Mouse (Mus musculus): ENCODE data around the gene Skap1. TPM values are rescaled to one million over a fixed set of nuclear protein-coding genes. Genes with fewer than 3 reads are reported as not detected.

Gene Skap1
- polyA plus RNA-seq, 1 experiment from 2014 or later = 2.1 TPM

- no peak overlapping the region for H3K9ac ChIP-seq (ENCODE audit: low read length)
- H3K4me1 ChIP-seq (replicated peaks; ENCODE audit: control insufficient read depth, insufficient read depth, low read length) = peaks cover 21% of the 10 kb centered on the region
- H3K4me2 ChIP-seq (ENCODE audit: low read depth, low read length) = no peak overlapping the region
- no peak for ATAC-seq (ENCODE audit: low read depth)
- H3K27ac ChIP-seq (ENCODE audit: low read length) = peak overlapping the region; percentile 66
- 44% methylated on average over 13 of the region's 13 CpGs for WGBS
- no peaks in the 10 kb centered on the region for H3K27me3 ChIP-seq (ENCODE audit: control insufficient read depth, insufficient read depth, low read depth, low read length)
- H3K4me3 ChIP-seq (ENCODE audit: low read length) = no peak overlapping the region
- no peaks in the 10 kb centered on the region; the same call in none of the 2 replicates for H3K36me3 ChIP-seq (ENCODE audit: control insufficient read depth, insufficient read depth, low read length)
- no peaks in the 10 kb centered on the region for H3K9me3 ChIP-seq (ENCODE audit: control insufficient read depth, low read length)
Measured at GRCm38 (mm10) chr11:96764511-96765350, 300.3 kb downstream of the Skap1 start.

GRCm38 (mm10) chr11:96765645-96766044, 301.3 kb downstream of the Skap1 start:
- Histone ChIP-seq H3K36me3 (ENCODE audit: control insufficient read depth, insufficient read depth, low read length) (peaks cover 5% of the 10 kb centered on the region), H3K4me2 (ENCODE audit: low read depth, low read length) (no peak overlapping the region), H3K27me3 (ENCODE audit: control insufficient read depth, insufficient read depth, low read depth, low read length) (no peaks in the 10 kb centered on the region), H3K27ac (ENCODE audit: low read length) (peak overlapping the region; percentile 26; the same call in 1 of the 2 replicates), H3K9me3 (ENCODE audit: control insufficient read depth, low read length) (no peaks in the 10 kb centered on the region), H3K9ac (ENCODE audit: low read length) (no peak overlapping the region), H3K4me1 (replicated peaks; ENCODE audit: control insufficient read depth, insufficient read depth, low read length) (peaks cover 21% of the 10 kb centered on the region), H3K4me3 (ENCODE audit: low read length) (no peak overlapping the region)
- 57% methylated on average over 7 of the region's 7 CpGs for WGBS
- peak; percentile 44; the same call in 1 of the 2 replicates for ATAC-seq (ENCODE audit: low read depth)

GRCm38 (mm10) chr11:96766555-96766954, 302.2 kb downstream of the Skap1 start:
- Histone ChIP-seq H3K4me3 (ENCODE audit: low read length) (no peak overlapping the region), H3K4me1 (replicated peaks; ENCODE audit: control insufficient read depth, insufficient read depth, low read length) (peaks cover 21% of the 10 kb centered on the region), H3K9me3 (ENCODE audit: control insufficient read depth, low read length) (no peaks in the 10 kb centered on the region), H3K9ac (ENCODE audit: low read length) (no peak overlapping the region), H3K4me2 (ENCODE audit: low read depth, low read length) (no peak overlapping the region), H3K27me3 (ENCODE audit: control insufficient read depth, insufficient read depth, low read depth, low read length) (no peaks in the 10 kb centered on the region), H3K36me3 (ENCODE audit: control insufficient read depth, insufficient read depth, low read length) (peaks cover 9% of the 10 kb centered on the region), H3K27ac (ENCODE audit: low read length) (no peak overlapping the region)
- ATAC-seq (ENCODE audit: low read depth) = no peak
- WGBS = 72% methylated on average over 12 of the region's 12 CpGs

GRCm38 (mm10) chr11:96767096-96767495, 302.7 kb downstream of the Skap1 start:
- H3K4me1 ChIP-seq (replicated peaks; ENCODE audit: control insufficient read depth, insufficient read depth, low read length) = peaks cover 21% of the 10 kb centered on the region
- H3K4me3 ChIP-seq (ENCODE audit: low read length) = no peak overlapping the region
- H3K9me3 ChIP-seq (ENCODE audit: control insufficient read depth, low read length) = no peaks in the 10 kb centered on the region
- no peak overlapping the region for H3K27ac ChIP-seq (ENCODE audit: low read length)
- H3K27me3 ChIP-seq (ENCODE audit: control insufficient read depth, insufficient read depth, low read depth, low read length) = no peaks in the 10 kb centered on the region
- no peak overlapping the region for H3K9ac ChIP-seq (ENCODE audit: low read length)
- peaks cover 15% of the 10 kb centered on the region for H3K36me3 ChIP-seq (ENCODE audit: control insufficient read depth, insufficient read depth, low read length)
- H3K4me2 ChIP-seq (ENCODE audit: low read depth, low read length) = no peak overlapping the region
- 59% methylated on average over 7 of the region's 7 CpGs for WGBS
- no peak for ATAC-seq (ENCODE audit: low read depth)

- no peaks in the 10 kb centered on the region for H3K9me3 ChIP-seq (ENCODE audit: control insufficient read depth, low read length)
- peak overlapping the region; percentile 86 for H3K27ac ChIP-seq (ENCODE audit: low read length)
- 35% methylated on average over 9 of the region's 9 CpGs for WGBS
- H3K4me3 ChIP-seq (ENCODE audit: low read length) = no peak overlapping the region
- H3K36me3 ChIP-seq (ENCODE audit: control insufficient read depth, insufficient read depth, low read length) = peaks cover 20% of the 10 kb centered on the region
- H3K4me2 ChIP-seq (ENCODE audit: low read depth, low read length) = peak overlapping the region; percentile 11; the same call in 1 of the 2 replicates
- H3K9ac ChIP-seq (ENCODE audit: low read length) = peak overlapping the region; percentile 39
- no peaks in the 10 kb centered on the region for H3K27me3 ChIP-seq (ENCODE audit: control insufficient read depth, insufficient read depth, low read depth, low read length)
- peaks cover 16% of the 10 kb centered on the region for H3K4me1 ChIP-seq (replicated peaks; ENCODE audit: control insufficient read depth, insufficient read depth, low read length)
- peak; percentile 56 for ATAC-seq (ENCODE audit: low read depth)
Measured at GRCm38 (mm10) chr11:96768240-96768639, 303.8 kb downstream of the Skap1 start.

GRCm38 (mm10) chr11:96771274-96771975, 307.0 kb downstream of the Skap1 start:
- Histone ChIP-seq H3K4me2 (ENCODE audit: low read depth, low read length) (no peak overlapping the region), H3K27me3 (ENCODE audit: control insufficient read depth, insufficient read depth, low read depth, low read length) (no peaks in the 10 kb centered on the region), H3K4me1 (replicated peaks; ENCODE audit: control insufficient read depth, insufficient read depth, low read length) (peaks cover 18% of the 10 kb centered on the region), H3K9me3 (ENCODE audit: control insufficient read depth, low read length) (no peaks in the 10 kb centered on the region), H3K4me3 (ENCODE audit: low read length) (no peak overlapping the region), H3K9ac (ENCODE audit: low read length) (no peak overlapping the region), H3K27ac (ENCODE audit: low read length) (no peak overlapping the region), H3K36me3 (ENCODE audit: control insufficient read depth, insufficient read depth, low read length) (peaks cover 20% of the 10 kb centered on the region)
- WGBS = 93% methylated on average over 9 of the region's 9 CpGs
- ATAC-seq (ENCODE audit: low read depth) = no peak

GRCm38 (mm10) chr11:96772413-96772812, 308.0 kb downstream of the Skap1 start:
- Histone ChIP-seq H3K9ac (ENCODE audit: low read length) (no peak overlapping the region), H3K4me3 (ENCODE audit: low read length) (no peak overlapping the region), H3K36me3 (ENCODE audit: control insufficient read depth, insufficient read depth, low read length) (peaks cover 20% of the 10 kb centered on the region), H3K4me2 (ENCODE audit: low read depth, low read length) (no peak overlapping the region), H3K9me3 (ENCODE audit: control insufficient read depth, low read length) (no peaks in the 10 kb centered on the region), H3K27me3 (ENCODE audit: control insufficient read depth, insufficient read depth, low read depth, low read length) (no peaks in the 10 kb centered on the region), H3K27ac (ENCODE audit: low read length) (no peak overlapping the region), H3K4me1 (replicated peaks; ENCODE audit: control insufficient read depth, insufficient read depth, low read length) (peaks cover 19% of the 10 kb centered on the region)
- no peak for ATAC-seq (ENCODE audit: low read depth)
- 85% methylated on average over 9 of the region's 9 CpGs for WGBS

- Histone ChIP-seq H3K9me3 (ENCODE audit: control insufficient read depth, low read length) (no peaks in the 10 kb centered on the region), H3K4me2 (ENCODE audit: low read depth, low read length) (no peak overlapping the region), H3K4me3 (ENCODE audit: low read length) (no peak overlapping the region), H3K36me3 (ENCODE audit: control insufficient read depth, insufficient read depth, low read length) (peaks cover 20% of the 10 kb centered on the region), H3K4me1 (replicated peaks; ENCODE audit: control insufficient read depth, insufficient read depth, low read length) (peaks cover 7% of the 10 kb centered on the region; the same call in 1 of the 2 replicates), H3K9ac (ENCODE audit: low read length) (no peak overlapping the region), H3K27me3 (ENCODE audit: control insufficient read depth, insufficient read depth, low read depth, low read length) (no peaks in the 10 kb centered on the region), H3K27ac (ENCODE audit: low read length) (no peak overlapping the region)
- WGBS = 77% methylated on average over 3 of the region's 3 CpGs
- no peak for ATAC-seq (ENCODE audit: low read depth)
Measured at GRCm38 (mm10) chr11:96774536-96774935, 310.1 kb downstream of the Skap1 start.

- Histone ChIP-seq H3K9ac (ENCODE audit: low read length) (no peak overlapping the region), H3K27me3 (ENCODE audit: control insufficient read depth, insufficient read depth, low read depth, low read length) (no peaks in the 10 kb centered on the region), H3K9me3 (ENCODE audit: control insufficient read depth, low read length) (no peaks in the 10 kb centered on the region), H3K4me1 (replicated peaks; ENCODE audit: control insufficient read depth, insufficient read depth, low read length) (peaks cover 7% of the 10 kb centered on the region; the same call in 1 of the 2 replicates), H3K4me2 (ENCODE audit: low read depth, low read length) (no peak overlapping the region), H3K36me3 (ENCODE audit: control insufficient read depth, insufficient read depth, low read length) (peaks cover 18% of the 10 kb centered on the region), H3K27ac (ENCODE audit: low read length) (no peak overlapping the region), H3K4me3 (ENCODE audit: low read length) (no peak overlapping the region)
- no peak for ATAC-seq (ENCODE audit: low read depth)
- WGBS = 82% methylated on average over 8 of the region's 8 CpGs
Measured at GRCm38 (mm10) chr11:96775063-96775462, 310.7 kb downstream of the Skap1 start.
